Mouse (Mus musculus) bone marrow macrophage, adult 2 months (primary cell): ENCODE data around the gene Glp1r.

Experiments
- CTCF ChIP-seq: IDR thresholded peaks from 2 replicates; pipeline ENCODE4 v1.5.1; 2012; ENCODE audit warnings: low read depth, mild to moderate bottlenecking, low read length, moderate library complexity
- POLR2A ChIP-seq: IDR thresholded peaks from 2 replicates; pipeline ENCODE4 v1.6.1; 2012; ENCODE audit warnings: mild to moderate bottlenecking, low read depth, low read length, borderline replicate concordance

GRCm38 (mm10) chr17:30892730-30893129, 8.9 kb upstream of the Glp1r start:
- TF ChIP-seq POLR2A (no peak), CTCF (no peak)
